Mouse (Mus musculus): ENCODE measurements around the gene Tmem209.
A peak's percentile ranks its signal among the peaks of the same experiment; 100 is the strongest.

Tmem209 gene

DNA sequence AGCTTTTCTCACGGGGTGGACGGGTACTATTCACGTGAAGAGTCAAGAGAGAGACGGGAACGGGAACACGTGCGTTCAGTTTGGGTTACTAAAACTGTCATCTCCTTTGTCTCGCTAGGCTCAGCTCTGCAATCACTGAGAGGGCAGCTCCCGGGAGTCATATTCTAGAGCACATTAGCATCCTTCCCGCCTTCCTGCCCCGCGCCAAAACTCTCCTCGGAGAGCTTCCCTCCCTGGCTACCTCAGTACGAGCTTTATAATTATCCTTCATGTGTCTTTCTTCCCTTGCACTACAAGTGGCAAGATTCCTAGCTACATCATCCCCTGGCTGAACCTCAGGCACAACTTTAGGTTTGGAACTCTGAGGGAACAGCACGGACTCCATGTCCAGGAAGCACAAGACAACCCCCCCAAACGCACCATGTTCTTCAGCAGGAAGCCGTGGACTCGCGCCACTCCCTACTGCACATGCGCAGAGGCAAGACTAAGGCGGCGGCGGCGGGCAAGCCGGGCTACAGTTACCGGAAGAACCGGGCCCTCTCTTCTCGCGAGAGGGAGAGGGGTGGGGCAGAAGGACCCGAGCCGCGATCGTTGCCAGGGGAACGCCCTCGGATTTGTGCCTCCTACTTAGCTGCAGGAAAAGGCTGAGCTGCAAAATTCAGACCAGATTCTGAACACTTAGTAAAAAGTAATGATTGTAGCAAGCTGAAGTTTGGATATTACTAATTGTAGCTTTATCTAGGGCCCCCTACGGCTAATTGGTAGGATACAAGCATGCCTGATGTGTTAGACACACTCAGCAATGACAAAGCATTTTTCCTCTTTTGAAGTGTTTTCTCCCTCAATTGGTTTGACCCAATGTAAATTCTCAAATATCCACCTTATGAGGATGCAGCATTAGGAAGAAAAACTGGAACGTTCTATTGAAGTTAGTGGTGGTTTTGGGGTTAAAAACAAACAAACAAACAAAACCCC is at the start of gene Tmem209, which contains the start of gene Ssmem1:
Tmem209 (minus strand) TSS at position 519 of the 975 bp plus-strand sequence.
Ssmem1 (plus strand) TSS at position 585 of the 975 bp plus-strand sequence.
- peak; percentile 99 for DNase-seq (ENCODE audit: low spot score)

- DNase-seq (ENCODE audit: low spot score), result no peak
These were observed 46.5 kb upstream of the Tmem209 start for GRCm38 (mm10) chr6:30556080-30556479.

- no peak for DNase-seq (ENCODE audit: low spot score)
These were observed 45.1 kb upstream of the Tmem209 start for GRCm38 (mm10) chr6:30554621-30555170.

GRCm38 (mm10) chr6:30554092-30554491 is 44.5 kb upstream of the Tmem209 start:
- DNase-seq (ENCODE audit: low spot score), result no peak

GRCm38 (mm10) chr6:30553381-30554010 is 43.9 kb upstream of the Tmem209 start:
- no peak for DNase-seq (ENCODE audit: low spot score)

DNA sequence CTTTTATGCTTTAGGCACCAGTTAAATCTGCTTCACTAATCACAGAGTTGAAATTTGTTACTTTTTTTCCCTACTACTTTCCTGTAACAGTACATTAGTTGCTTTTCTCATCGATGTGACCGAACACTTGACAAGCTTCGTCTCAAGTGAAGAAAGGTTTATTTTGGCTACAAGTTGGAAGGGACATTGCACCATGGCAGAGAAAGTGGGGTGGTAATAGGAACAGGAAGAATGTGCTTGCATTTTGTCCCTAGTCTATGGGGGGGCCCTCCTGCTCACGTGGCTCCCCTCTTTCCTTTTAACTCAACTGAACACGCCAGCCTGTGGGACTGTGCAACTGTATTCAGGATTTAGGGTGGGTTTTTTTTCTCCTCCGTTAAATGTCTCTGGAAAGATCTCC is 43.0 kb upstream of the Tmem209 start:
- no peak for DNase-seq (ENCODE audit: low spot score)

DNA sequence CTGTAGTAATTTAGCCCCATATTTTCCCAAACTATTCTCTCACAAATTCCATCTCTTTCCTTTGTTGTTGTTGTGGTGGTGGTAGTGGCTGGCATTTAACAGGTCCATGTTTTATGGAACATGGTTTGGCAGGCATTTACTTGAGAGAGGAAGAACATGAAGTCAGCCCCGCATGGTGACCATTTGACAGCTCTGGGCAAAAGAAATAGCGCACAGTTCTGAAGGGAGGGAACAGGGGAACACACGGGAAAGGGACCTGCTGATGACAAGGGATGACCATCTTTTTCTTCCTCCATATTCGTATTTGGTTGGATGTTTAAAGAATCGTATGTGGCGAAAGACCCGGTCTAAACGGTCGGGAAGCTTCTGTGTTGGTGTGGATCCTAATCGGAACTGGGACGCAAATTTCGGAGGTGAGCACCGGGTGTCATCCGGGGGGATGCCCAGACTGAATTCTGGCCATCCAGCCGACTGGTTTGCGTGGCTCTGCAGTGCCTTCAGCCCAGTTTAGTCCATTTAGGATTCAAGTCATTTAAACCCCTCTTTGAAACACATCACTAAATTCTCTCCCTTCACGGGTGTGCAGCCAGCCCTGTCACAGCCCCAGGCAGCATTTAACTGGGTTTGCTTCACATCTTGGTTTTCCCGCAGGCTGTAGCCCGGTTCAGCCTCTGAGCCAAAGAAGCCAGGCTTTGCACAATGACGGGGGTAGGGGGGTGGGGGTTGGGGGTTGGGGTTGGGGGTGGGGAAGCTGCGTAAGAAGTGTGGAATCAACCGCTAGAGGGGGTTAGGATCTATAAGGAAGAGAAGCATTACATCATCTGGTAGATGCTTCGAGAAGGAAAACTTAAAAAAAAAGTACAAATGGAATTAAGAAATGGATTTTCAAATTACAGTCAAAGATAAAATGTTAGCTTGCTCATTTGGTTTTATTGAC is 42.3 kb upstream of the Tmem209 start:
- DNase-seq (ENCODE audit: low spot score), result no peak

DNA sequence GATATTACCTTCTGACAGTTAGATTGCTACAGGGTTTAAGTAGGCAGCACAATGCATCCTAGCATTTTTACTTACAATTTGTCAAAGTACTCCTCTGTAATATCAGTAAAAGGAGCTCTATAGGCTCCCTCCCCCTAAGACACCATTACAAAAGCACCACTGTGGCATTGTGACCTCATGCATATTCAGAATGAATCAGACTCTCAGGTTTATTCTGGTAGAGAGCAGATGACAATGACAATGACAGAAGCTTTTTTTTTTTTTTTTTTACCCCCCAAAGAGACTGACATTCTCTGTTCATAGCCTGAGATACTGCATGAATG is 41.6 kb upstream of the Tmem209 start:
- DNase-seq (ENCODE audit: low spot score), result no peak

DNA sequence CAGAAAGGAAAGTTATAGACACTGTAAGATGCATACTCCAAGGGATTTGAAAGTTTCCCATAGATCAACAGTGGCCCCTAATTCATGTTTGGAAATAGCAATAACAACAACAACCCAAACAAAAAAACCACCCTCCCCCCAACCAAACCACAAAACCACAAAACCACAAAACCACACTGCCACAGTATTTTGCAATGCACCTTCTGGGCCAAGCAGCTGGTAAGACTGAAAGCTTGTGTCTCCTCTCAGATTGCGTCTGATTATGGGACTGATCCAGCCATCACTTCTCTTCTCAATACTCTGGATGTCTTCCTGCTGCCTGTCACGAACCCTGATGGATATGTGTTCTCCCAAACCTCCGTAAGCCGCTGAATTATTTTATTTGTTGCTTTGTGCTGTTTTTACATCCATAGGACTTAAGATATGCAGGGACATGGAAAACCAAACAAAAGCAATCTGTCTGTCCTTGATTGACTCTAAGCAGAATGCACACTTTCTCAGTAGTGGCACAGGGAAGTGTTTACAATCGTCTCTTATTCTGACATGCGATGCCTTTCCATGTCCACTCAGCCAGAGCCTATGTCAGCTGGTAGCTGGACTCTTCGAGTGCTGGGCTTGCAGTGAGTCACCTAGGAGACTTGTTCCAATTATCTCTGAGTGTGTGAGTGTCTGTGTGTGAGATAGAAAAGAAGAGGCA is 41.1 kb upstream of the Tmem209 start:
- DNase-seq (ENCODE audit: low spot score), result no peak

DNA sequence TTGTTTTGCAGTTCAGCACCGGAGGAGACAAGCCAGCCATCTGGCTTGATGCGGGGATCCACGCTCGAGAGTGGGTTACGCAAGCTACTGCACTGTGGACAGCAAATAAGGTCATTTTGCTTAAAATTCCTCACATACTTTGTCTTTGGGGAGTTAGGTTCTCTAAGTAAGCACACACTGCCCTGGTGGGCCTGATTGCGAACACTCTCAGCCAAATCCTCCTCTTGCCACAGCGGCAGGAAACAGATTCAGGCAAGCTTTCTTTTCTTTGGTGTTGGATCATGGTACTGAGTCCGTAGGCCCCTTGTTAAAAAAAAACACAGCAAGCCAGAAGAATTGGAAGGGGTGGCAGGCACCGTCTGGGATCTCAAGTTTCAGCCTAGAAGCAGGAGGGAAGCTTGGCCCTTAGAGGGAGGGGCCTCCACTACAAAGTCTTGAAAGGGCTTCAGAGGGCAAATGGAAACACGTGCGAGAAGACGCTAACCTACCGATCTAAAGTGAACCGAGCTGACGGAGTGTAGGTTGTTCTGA is 39.7 kb upstream of the Tmem209 start:
- DNase-seq (ENCODE audit: low spot score), result no peak

DNA sequence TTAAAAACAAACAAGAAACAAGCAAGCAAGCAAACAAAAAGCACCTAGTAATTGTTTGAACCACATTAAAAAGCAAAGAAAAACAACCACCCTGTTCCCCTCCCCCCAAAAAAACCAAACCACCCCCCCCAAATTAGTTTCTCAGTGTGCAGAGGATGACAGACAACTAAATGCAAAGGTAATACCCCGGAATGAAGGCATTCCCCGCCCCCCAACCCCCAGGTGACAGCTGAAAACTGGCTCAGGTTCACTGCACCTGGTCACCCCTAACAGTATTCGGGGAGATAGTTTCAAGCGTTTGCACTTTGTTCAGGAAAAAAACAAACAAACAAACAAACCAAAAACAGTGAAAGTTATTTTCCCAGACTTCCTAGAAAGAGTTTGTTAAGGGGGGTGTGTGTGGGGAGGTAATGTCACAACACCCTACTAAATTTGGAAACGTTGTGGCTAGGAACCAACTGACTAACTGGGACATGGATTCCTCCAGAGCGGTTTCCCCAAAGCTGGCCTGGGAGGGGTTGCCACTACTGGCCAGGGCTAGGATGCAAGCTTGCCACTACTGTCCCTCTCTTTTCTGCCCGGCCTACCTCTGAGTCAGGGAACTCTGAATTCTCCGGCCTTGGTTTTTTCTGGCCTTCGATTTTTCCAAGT is 38.2 kb upstream of the Tmem209 start:
- no peak for DNase-seq (ENCODE audit: low spot score)

DNA sequence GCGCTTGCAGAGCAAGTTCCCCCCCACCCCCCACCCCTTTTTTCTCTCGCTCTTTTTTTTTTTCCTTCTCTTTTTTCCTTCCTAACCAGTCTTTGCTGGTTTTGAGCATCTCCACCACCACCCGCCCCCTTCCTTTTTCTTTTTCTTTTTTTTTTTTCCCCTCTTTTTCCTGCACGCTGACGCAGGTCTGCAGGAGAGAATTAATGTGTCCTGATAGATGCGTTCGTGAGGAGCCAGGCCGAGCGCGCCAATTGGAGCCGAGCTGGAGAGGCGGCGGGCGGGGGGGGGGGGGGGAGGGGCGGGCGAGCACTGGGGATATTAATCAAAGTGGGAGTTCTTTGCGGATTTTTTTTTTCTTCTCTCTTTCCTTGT is 37.7 kb upstream of the Tmem209 start:
- no peak for DNase-seq (ENCODE audit: low spot score)

DNA sequence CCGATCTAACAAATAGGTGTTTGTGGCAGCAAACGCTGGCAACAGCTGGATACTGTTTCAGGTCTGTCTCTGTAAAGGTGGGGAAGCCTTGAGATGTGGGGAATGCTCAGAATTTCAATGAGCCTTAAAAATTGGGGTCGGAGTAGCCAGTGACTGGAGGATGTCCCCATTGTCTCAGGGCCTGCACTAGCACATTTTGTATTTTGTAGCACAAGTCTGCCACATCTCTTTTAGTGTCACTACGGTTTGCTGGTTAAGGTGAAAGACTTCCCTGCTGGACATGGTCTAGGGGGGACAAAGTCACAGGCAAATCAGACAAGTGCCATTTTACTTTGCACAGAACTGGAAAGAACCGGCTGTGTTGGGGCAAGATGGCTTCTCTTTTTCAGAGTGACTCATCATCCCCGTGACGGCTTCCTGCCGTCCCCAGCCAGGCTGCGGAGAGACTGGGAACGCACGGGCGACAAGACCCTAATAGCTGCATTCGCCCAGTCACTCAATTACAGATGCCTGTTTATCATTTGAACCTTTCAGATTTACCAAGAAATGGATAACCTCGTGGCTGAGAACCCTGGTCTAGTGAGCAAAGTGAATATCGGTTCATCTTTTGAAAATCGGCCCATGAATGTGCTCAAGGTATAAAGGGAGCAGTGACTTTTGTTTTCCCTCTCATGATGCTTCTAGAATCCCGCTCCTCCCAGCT is 37.1 kb upstream of the Tmem209 start:
- DNase-seq (ENCODE audit: low spot score), result peak; percentile 6

GRCm38 (mm10) chr6:30545689-30546088 is 36.1 kb upstream of the Tmem209 start:
- no peak for DNase-seq (ENCODE audit: low spot score)

GRCm38 (mm10) chr6:30543851-30544250 is 34.3 kb upstream of the Tmem209 start:
- DNase-seq (ENCODE audit: low spot score), result no peak

GRCm38 (mm10) chr6:30543077-30543476 is 33.5 kb upstream of the Tmem209 start:
- no peak for DNase-seq (ENCODE audit: low spot score)

DNA sequence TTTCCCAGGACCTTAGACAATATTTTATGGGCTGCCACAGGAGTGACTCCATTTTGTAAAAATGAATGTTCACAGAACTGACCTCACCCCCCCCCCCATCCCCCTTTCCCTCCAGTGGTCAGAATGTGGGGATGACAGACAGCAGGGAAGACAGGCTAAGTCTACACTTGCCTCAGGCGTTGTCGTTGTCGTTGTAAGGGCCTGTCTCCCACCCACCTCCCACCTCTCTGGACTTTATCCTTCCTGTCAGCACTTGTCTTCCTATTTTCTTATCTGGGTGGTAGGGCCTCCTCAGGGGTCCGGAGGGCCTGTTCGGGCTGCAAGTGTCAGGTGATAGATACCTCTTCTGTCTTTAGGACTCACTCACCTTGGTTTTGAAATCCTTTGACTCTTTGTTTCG is 32.7 kb upstream of the Tmem209 start:
- DNase-seq (ENCODE audit: low spot score), result no peak

DNA sequence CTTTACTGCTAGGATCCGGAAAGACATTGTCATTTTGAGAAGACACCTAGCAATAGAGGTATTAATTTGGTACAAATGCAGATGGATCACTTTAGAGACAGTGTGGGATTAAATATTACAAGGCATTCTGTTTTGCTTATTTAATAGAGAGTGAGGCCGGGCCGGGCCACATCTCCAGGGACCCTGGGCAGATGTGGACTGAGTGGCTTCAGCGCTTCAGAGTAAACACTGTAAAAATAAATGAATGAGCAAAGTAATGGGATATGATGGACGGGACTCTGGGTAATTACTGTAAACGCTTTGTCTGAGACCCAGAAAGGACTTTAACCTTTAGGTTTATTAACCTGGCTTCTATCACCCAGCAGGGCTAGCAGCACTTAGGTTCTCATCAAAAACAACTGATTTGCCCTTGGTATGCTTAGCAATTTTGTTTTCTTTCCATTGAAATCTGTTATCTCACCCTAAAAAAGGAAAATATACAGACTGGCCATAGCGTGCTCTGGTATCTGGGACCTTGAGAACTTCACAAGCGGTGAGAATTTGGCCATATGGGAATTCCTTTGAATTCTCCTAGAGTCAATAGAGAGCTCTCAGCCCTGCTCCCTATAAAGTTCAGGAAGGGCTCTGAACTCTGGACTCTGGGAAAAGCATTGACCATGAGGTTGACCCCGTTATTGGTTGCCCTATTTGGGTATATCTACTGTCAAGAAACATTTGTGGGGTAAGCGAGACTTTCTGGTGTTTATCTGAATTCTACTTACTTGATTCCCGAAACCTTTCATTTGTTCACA is 31.6 kb upstream of the Tmem209 start, which contains the start of gene Cpa2:
Cpa2 (plus strand) TSS at position 574 of the 791 bp plus-strand sequence.
- DNase-seq (ENCODE audit: low spot score), result no peak

DNA sequence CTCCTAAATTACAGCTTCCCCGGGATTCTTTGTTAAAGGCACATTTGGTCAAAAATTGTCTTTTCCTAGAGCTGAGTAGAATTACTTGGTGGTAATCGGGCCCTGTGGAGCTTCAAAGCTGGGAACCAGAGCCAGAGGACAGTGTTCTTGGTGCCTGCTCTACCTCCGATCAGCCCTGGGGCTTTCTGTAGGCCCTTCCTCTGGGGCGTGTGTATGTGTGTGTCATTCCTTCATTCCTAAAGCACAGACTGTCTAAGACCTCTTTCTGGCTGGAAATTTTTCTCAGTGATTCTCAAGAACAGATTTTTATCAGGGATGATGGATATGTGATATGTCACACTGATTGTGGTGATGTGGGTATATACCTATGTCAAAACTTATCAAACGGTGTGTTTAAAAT is 29.2 kb upstream of the Tmem209 start:
- no peak for DNase-seq (ENCODE audit: low spot score)
